17 mouse cellular contexts compared by ENCODE assay signal in genomic region chr5:64162582-64162981, GRCm38 (mm10).
"Had no signal": no experiment of that assay in that cellular context is flagged by ENCODE, and none has a peak within 500 bp of the region (broad histone marks: within the 10 kb centered on the region; RNA-seq: fewer than 3 reads in every experiment).

No protein-coding gene starts in this region.

- DNase-seq: kidney, adult 11 months; kidney, adult 8-10 months; kidney, postnatal 10 days; kidney, postnatal 36 days; layer of hippocampus, postnatal 36 days; lung, embryonic 14.5 days; retina, postnatal 1 day; right cerebral cortex, postnatal 25 days; thymus, adult 18-20 months; thymus, postnatal 36 days had no signal

- H3K9me3 ChIP-seq: intestine, embryonic 15.5 days; kidney, embryonic 15.5 days; midbrain, embryonic 13.5 days; neural tube, embryonic 13.5 days had no signal

- ATAC-seq: intestine, embryonic 15.5 days; lung, postnatal 0 days; midbrain, embryonic 13.5 days had no signal

- H3K9ac ChIP-seq: intestine, embryonic 15.5 days; kidney, embryonic 15.5 days; lung, embryonic 14.5 days; midbrain, embryonic 13.5 days; neural tube, embryonic 13.5 days had no signal

- H3K27ac ChIP-seq: intestine, embryonic 15.5 days; kidney, embryonic 15.5 days; left cerebral cortex, adult 2 months; macrophage; midbrain, embryonic 13.5 days; neural tube, embryonic 13.5 days had no signal

- H3K36me3 ChIP-seq: intestine, embryonic 15.5 days; kidney, embryonic 15.5 days; midbrain, embryonic 13.5 days; neural tube, embryonic 13.5 days had no signal

- H3K27me3 ChIP-seq: intestine, embryonic 15.5 days had no signal

- H3K4me2 ChIP-seq: midbrain, embryonic 13.5 days; neural tube, embryonic 13.5 days had no signal

- H3K4me3 ChIP-seq: intestine, embryonic 15.5 days; kidney, embryonic 15.5 days; left cerebral cortex, adult 2 months; midbrain, embryonic 13.5 days; neural tube, embryonic 13.5 days had no signal
